Mouse (Mus musculus): Measurements from ENCODE around the gene Aars2. TPM values are rescaled to one million over a fixed set of nuclear protein-coding genes. Genes with fewer than 3 reads are reported as not detected.

Aars2 gene
- total RNA-seq (2021), result 10 to 100 TPM; 19.4 to 19.6 TPM

GRCm38 (mm10) chr17:45506700-45507189 is at the start of gene Aars2:
Gene Aars2, plus strand, starts transcription at chr17:45506841.
- intact Hi-C loops (cut with DNase I), result loop anchor here (2.0 kb wide), 1 partner anchor 28 kb away; no protein-coding TSS in a partner anchor
- peak; percentile 97 for DNase-seq

- intact Hi-C loops (cut with DNase I), result no loop called here
These were observed 49.2 kb upstream of the Aars2 start for GRCm38 (mm10) chr17:45457487-45457886.

GRCm38 (mm10) chr17:45458516-45458915 is 48.1 kb upstream of the Aars2 start:
- intact Hi-C loops (cut with DNase I), result no loop called here
- no peak for DNase-seq

More at GRCm38 (mm10) chr17:45457487-45457886, 49.2 kb upstream of the Aars2 start:
- DNase-seq, result no peak

GRCm38 (mm10) chr17:45459062-45459461 is 47.6 kb upstream of the Aars2 start:
- intact Hi-C loops (cut with DNase I), result no loop called here
- no peak for DNase-seq

- intact Hi-C loops (cut with DNase I), result no loop called here
- no peak for DNase-seq
These were observed 44.1 kb upstream of the Aars2 start for GRCm38 (mm10) chr17:45462506-45462905.

- intact Hi-C loops (cut with DNase I), result no loop called here
These were observed 42.4 kb upstream of the Aars2 start for GRCm38 (mm10) chr17:45464255-45464654.

GRCm38 (mm10) chr17:45466701-45467100 is 39.9 kb upstream of the Aars2 start:
- no peak for DNase-seq
- intact Hi-C loops (cut with DNase I), result no loop called here

More at GRCm38 (mm10) chr17:45464255-45464654, 42.4 kb upstream of the Aars2 start:
- DNase-seq, result no peak

- intact Hi-C loops (cut with DNase I), result no loop called here
- no peak for DNase-seq
These were observed 38.3 kb upstream of the Aars2 start for GRCm38 (mm10) chr17:45468302-45468701.

- intact Hi-C loops (cut with DNase I), result no loop called here
- no peak for DNase-seq
These were observed 35.9 kb upstream of the Aars2 start for GRCm38 (mm10) chr17:45470726-45471125.

GRCm38 (mm10) chr17:45473667-45474066 is 33.0 kb upstream of the Aars2 start:
- DNase-seq, result no peak
- intact Hi-C loops (cut with DNase I), result no loop called here

GRCm38 (mm10) chr17:45474146-45474545 is 32.5 kb upstream of the Aars2 start:
- intact Hi-C loops (cut with DNase I), result no loop called here
- no peak for DNase-seq

- intact Hi-C loops (cut with DNase I), result loop anchor here (5.0 kb wide), 1 partner anchor 167 kb away; no protein-coding TSS in a partner anchor
These were observed 31.8 kb upstream of the Aars2 start, which contains the start of gene Spats1 for GRCm38 (mm10) chr17:45474669-45475465. Gene Spats1, minus strand, starts transcription at chr17:45475415.

GRCm38 (mm10) chr17:45478234-45478825 is 28.3 kb upstream of the Aars2 start:
- DNase-seq, result peak; percentile 77 to 86
- intact Hi-C loops (cut with DNase I), result loop anchor here (1.0 to 5.0 kb wide), 3 partner anchors 28 to 164 kb away; partner anchors contain the start of gene Aars2

More at GRCm38 (mm10) chr17:45474669-45475465, 31.8 kb upstream of the Aars2 start, which contains the start of gene Spats1:
- peak; percentile 40 to 41 for DNase-seq

- intact Hi-C loops (cut with DNase I), result no loop called here
- no peak for DNase-seq
These were observed 26.2 kb upstream of the Aars2 start for GRCm38 (mm10) chr17:45480429-45480828.

- intact Hi-C loops (cut with DNase I), result no loop called here
- no peak for DNase-seq
These were observed 21.1 kb upstream of the Aars2 start for GRCm38 (mm10) chr17:45485581-45485980.

- DNase-seq, result no peak
- intact Hi-C loops (cut with DNase I), result no loop called here
These were observed 19.4 kb upstream of the Aars2 start for GRCm38 (mm10) chr17:45487216-45487615.

- no peak for DNase-seq
- intact Hi-C loops (cut with DNase I), result no loop called here
These were observed 18.1 kb upstream of the Aars2 start for GRCm38 (mm10) chr17:45488321-45489254.

- DNase-seq, result no peak
- intact Hi-C loops (cut with DNase I), result no loop called here
These were observed 16.9 kb upstream of the Aars2 start for GRCm38 (mm10) chr17:45489736-45490135.

GRCm38 (mm10) chr17:45490532-45491154 is 16.0 kb upstream of the Aars2 start:
- intact Hi-C loops (cut with DNase I), result no loop called here
- no peak for DNase-seq

- intact Hi-C loops (cut with DNase I), result no loop called here
These were observed 11.2 kb upstream of the Aars2 start for GRCm38 (mm10) chr17:45495398-45495797.

More at GRCm38 (mm10) chr17:45495398-45495797, 11.2 kb upstream of the Aars2 start:
- no peak for DNase-seq

Measured in heart, postnatal 36 days (tissue).